Mouse (Mus musculus) heart, postnatal 14 days (tissue): ENCODE measurements around the gene Ptpn7. TPM values are rescaled to one million over a fixed set of nuclear protein-coding genes. Genes with fewer than 3 reads are reported as not detected.

ENCODE experiments used
- DNase-seq, 2 experiments: peaks; one replicate each; pipeline ENCODE4 v3.0.0; 2021 to 2022
- intact Hi-C: fragments of 180-260 bp; cut with DNase I; formaldehyde crosslinking; loops from one replicate; pipeline ENCODE4 v1.15.1; 2025
- total RNA-seq, 2 experiments: library from RNA; stranded (reverse); gene quantifications; 2 replicates each; pipeline ENCODE4 v1.2.3; 2021

Gene Ptpn7
- total RNA-seq, 2 experiments from 2014 or later, result 0.72 to 3.3 TPM

DNA sequence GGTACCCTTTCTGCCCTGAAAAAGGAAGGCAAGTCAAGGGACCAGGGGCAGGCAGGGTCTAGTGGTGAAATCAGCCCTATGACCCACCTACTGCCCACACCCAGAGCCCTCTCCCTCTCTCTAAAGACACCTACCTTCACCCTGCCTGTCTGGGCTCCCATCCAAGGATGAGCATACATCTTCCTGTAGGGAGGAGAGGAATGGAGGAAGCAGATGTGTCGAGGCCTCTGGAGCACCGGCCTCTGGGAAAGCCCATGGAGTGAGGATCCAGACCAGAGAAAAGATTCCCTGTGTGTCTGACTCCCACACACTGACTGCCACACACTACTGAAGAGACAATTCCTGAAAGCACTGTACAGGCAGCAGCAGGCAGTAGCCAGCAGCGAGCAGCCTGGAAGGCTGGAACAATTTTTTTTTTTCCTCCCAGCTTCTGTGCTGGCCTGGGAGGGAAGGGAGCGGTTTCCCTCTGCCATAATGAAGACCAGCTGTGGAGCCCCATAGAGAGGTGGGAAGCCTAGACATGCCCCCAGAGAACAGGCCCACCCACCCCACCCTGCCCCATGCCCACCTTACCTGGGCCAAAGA lies 6.0 kb upstream of the Ptpn7 start:
- DNase-seq, result no peak
- intact Hi-C loops, result no loop called here

DNA sequence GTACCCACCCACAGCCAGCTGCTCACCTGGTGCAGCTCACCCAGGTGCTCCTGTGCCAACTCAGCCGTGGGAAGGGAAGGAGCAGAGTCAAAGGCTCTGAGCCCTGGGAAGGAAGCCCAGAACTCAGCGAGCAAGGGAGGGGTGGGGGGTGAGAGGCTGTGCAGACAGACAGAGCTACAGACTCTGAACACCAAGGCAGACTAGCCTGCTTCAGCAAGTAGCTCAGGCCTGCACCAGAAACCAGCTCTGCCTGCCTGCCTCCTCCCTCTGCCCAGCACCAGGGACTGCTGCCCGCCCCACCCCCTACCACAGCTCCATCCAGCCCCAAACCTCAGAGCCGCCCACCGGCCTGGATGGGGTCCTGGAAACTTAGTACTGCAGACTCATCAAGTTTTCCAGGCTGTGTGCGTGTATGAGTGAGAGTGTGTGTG lies 4.5 kb upstream of the Ptpn7 start:
- intact Hi-C loops, result no loop called here
- DNase-seq, result no peak

- no peak for DNase-seq
- intact Hi-C loops, result no loop called here
Measured at GRCm38 (mm10) chr1:135128986-135129385, 3.5 kb upstream of the Ptpn7 start.

GRCm38 (mm10) chr1:135129543-135130183 lies 2.8 kb upstream of the Ptpn7 start:
- DNase-seq, result no peak
- intact Hi-C loops, result loop anchor here (2.0 kb wide), 1 partner anchor 17 kb away; no protein-coding TSS in a partner anchor

DNA sequence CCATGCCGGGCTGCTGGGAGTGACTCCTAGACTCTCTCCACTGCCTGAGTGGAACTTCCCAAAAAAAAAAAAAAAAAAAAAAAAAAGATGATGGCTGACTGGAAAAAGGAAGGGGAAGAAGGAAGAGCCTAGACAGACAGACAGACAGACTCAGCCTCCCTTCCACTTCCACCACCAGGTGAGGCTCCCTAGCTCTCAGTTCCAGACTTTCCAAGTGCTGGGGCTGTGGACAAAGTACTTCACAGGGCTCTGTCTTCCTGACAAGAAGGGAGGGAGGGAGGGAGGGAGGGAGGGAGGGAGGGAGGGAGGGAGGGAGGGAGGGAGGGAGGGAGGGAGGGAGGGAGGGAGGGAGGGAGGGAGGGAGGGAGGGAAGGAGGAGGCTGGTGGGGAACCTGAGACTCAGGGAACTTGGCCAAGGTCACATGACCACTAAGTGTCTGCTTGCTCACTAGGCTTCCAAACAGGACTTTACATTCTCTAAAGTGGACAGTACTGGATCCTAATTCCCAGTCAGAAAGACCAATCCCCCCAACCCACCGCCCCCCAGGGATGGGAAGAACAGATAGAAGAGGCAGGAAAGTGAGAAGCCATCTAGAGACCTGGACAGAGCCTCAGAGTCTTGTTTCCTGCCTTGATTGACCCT lies 2.0 kb upstream of the Ptpn7 start:
- intact Hi-C loops, result loop anchor here (2.0 kb wide), 1 partner anchor 18 kb away; no protein-coding TSS in a partner anchor
- no peak for DNase-seq

DNA sequence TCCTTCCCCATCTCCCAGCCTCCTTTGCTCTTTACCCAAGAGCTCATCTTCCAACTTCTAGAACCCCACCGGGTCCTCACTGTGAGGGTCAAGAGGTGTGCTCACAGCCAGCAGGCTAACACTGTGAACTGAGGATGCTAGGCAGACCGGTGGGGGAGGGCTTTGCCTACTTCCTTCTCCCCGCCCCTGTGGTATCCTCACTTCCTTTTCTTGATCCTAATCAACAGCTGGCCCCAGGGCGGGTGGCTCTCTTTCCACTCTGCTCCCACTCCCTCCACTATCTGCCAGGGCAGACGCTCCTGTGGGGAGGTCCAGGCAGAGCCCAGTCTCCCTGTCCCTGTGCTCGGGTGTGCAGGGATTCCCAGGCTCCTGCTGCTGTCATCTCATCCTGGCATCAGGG lies 1.5 kb upstream of the Ptpn7 start:
- no peak for DNase-seq
- intact Hi-C loops, result loop anchor here (2.0 kb wide), 1 partner anchor 18 kb away; no protein-coding TSS in a partner anchor

GRCm38 (mm10) chr1:135131560-135131959 lies 940 bp upstream of the Ptpn7 start:
- intact Hi-C loops, result loop anchor here (2.0 kb wide), 1 partner anchor 19 kb away; no protein-coding TSS in a partner anchor
- DNase-seq, result no peak

DNA sequence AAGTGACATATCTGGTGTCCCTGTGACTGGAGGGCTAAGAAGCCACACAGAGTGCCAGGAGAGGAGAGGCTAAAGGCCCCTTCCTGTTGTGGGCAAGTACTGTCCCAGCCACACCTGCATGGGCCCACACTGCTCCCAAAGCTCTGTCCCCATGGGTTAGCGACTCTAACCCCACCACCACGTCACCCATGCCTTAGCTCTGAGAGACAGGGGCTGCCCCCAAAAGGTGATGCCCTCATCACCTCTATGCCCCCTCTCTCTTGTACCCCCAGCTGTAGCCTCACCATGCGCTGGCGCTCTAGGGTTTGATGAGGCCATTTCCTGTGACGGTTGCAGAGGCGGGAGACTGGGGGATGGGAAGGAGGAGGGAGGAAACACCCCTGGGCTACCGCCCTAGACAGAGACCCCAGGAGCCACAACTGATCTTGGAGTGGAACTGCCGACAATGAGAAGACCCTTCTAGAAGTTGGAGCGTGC lies 431 bp downstream of the Ptpn7 start:
- intact Hi-C loops, result no loop called here
- no peak for DNase-seq

GRCm38 (mm10) chr1:135133678-135134435 lies 1.4 kb downstream of the Ptpn7 start:
- intact Hi-C loops, result no loop called here
- no peak for DNase-seq

DNA sequence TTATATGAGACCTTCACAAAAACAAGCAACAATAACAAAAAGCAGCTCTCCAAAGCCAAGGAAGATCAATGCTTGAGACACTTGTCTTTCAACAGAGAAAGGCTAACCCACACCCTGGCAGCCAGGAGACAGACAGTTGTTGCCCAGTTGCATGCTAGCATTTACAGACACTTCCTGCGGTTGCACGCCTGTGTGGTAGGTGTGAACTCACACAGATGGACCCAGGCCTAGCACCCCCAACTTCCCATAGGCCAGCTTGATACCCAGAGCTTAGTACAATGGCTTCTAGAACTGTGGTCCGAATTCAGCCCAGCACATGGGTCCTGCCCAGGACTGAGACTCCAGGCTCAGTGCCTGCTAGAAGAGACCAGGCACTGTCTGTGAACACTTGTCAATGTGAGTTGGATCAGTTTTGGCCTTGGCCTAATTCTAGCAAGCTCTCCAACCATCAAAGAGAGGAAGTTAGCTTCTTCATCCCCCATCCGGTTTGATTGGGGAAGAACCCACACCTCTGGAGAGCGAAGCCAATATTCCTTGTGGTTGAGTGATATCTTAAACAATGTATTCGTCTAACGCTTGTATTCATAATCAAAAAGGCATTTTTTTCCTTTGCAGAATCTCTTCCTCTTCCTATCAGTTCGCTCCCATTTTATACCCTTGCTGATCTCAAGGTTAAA lies 2.7 kb downstream of the Ptpn7 start:
- intact Hi-C loops, result no loop called here
- DNase-seq, result no peak

DNA sequence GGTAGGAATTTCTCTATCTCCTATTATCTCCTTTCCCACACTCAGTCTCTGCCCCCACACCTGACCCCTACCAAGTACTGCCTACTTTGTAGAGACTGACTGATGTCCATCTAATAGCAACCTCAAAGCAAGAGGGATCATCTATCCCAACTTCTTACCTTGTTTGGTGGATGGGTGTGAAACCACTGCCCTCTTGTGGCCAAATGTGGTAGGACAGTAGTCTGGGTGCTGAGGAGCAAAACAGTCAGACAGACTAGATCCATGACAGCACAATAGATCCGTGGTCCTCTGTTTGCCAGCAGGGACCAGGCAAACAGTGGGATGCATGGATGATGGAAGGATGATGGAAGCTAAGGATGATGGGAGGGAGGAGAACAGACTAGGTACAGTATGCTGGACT lies 4.0 kb downstream of the Ptpn7 start:
- intact Hi-C loops, result no loop called here
- DNase-seq, result peak; percentile 66 to 76

- intact Hi-C loops, result no loop called here
- no peak for DNase-seq
Measured at GRCm38 (mm10) chr1:135139906-135140305, 7.4 kb downstream of the Ptpn7 start.

- DNase-seq, result no peak
- intact Hi-C loops, result no loop called here
Measured at GRCm38 (mm10) chr1:135142452-135142851, 10.0 kb downstream of the Ptpn7 start.

DNA sequence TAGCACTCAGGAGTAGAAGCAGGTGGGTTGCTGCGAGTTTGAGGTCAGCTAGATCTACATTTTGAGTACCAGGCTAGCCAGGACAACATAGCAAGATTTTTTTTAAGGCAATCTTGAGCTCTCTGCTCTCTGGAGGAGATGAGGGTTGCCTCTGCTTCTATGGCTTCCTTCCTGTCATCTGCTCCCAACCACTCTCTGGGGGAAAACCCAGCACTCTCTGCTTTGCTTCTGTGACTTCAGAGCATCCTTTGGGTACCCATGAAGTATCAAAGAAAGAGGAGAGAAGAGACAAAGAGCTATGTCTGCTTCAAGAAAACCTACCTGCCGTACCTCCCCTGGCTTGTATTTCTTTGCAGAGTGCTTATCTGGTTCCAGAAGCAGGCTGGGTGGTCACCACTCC lies 11.4 kb downstream of the Ptpn7 start:
- intact Hi-C loops, result no loop called here
- DNase-seq, result no peak

GRCm38 (mm10) chr1:135146077-135146945 lies 13.8 kb downstream of the Ptpn7 start, which contains the start of gene Arl8a:
Arl8a (plus strand) TSS chr1:135146824.
- DNase-seq, result peak; percentile 88 to 94
- intact Hi-C loops, result no loop called here

DNA sequence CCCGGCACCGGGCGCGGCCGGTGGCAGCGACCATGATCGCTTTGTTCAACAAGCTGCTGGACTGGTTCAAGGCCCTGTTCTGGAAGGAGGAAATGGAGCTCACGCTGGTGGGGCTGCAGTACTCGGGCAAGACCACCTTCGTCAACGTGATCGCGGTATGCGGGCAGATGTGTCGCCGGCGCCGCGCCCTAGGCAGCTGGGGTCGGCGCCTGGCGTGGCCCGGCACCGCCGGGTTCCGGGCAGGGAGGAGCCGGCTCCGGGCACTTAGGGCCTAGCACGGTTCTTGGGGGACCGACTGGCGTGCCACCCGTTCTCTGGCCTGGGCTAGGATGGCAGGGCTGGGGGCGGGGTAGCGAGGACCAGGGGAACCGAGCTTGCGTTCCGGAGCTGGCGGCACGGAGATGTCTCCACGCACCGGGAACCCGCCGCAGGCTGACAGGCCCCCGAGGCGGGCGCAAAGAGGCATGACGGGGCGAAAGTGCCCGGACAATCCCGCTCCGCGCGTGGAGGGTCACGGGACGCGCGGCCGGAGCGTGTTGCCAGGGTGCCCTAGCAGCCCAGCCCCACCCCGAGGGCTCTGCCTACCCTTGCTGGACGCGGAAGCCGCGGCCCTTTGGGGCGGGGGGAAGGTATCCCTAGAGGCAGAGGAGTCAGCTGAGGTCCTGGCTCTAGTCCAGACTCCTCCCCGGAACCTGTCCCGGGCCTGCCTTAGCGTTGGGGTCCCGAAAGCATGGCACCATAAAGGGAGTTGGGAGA lies 14.6 kb downstream of the Ptpn7 start:
- intact Hi-C loops, result no loop called here
- peak; percentile 85 to 88 for DNase-seq

DNA sequence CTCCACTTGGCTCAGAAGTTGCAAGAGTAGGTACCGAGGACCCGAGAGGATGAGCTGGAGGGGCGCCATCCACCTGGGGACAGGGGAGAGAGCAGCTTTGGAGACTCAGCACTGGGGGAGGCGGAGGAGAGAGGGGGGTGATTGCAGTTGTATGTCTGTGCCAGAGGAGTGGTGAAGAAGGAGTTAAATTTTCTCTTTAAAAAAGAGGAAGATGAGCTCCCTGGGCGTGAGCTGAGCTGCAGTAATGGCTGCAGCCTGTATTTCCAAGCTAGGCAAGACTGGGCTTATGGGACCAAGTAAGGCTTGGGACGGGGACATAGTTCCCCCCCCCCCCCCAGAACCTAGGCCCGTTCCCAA lies 15.2 kb downstream of the Ptpn7 start:
- no peak for DNase-seq
- intact Hi-C loops, result no loop called here

DNA sequence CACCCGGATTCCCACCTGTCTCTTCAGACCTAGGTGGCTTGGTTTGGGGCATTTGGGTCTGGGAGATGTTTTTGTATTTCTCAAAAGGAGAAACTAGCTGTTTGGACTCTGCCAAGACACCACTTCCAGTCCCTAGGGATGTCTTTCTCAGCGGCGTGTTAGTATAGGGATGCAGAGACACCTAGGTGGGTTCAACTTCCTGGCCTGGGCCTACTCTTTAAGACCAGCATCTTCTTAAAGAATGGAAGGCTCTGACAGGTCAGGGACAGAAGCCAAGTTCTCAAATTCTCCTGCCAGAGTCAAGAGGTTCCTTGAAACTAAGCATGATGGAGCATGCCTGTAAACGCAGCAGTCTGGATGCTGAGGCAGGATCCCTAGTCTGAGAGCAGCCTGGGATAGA lies 16.0 kb downstream of the Ptpn7 start:
- intact Hi-C loops, result no loop called here

DNA sequence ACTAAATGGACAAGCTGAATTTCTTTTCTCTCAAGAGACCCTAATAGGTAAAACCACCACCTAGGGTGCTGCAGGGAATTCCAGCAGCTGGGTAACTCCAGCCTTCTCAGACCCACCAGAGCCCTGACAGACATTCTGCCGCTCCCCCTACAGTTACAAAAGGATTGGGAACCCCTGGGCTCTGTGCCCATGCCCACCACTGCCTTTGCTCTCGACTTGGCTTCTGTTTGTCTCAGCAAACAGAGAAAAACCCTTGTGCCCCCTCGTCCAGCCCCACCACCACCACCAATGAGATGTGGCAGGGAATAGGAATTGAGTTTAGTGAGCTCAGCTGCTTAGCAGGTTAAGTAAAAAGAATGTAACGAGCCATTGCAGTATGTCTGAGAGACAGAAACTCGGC lies 16.5 kb downstream of the Ptpn7 start:
- DNase-seq, result no peak
- intact Hi-C loops, result no loop called here

More for the DNA sequence above, 16.0 kb downstream of the Ptpn7 start:
- no peak for DNase-seq
